Mouse (Mus musculus): ENCODE measurements around the gene Bub3. TPM values are rescaled to one million over a fixed set of nuclear protein-coding genes. Genes with fewer than 3 reads are reported as not detected.

The Bub3 gene
- polyA plus RNA-seq, 1 experiment, result 51.3 TPM

- TF ChIP-seq CTCF (IDR thresholded peaks at IDR 0.05; ENCODE audit: extremely low read depth, insufficient read depth, insufficient read length, insufficient replicate concordance), result no peak
- no peak for TF ChIP-seq POLR2A (IDR thresholded peaks at IDR 0.05; ENCODE audit: low read depth, low read length)
- Histone ChIP-seq H3K27me3 (ENCODE audit: control insufficient read depth, insufficient read depth, low read length) (no peaks in the 10 kb centered on the region), H3K4me1 (ENCODE audit: control insufficient read depth, insufficient read depth, insufficient read length) (no peaks in the 10 kb centered on the region), H3K4me3 (ENCODE audit: extremely low read depth, insufficient read depth, insufficient read length) (no peak overlapping the region), H3K27ac (ENCODE audit: insufficient read depth, low read length) (no peak overlapping the region), H3K36me3 (ENCODE audit: control insufficient read depth, insufficient read depth, low read length) (no peaks in the 10 kb centered on the region)
- no peak for DNase-seq (ENCODE audit: low read depth in 1 of 2, low spot score in 2 of 2)
- 33% methylated on average over 12 of the region's 12 CpGs for WGBS
These were observed 37.9 kb downstream of the Bub3 start for GRCm38 (mm10) chr7:131597779-131598482.

- Histone ChIP-seq H3K36me3 (ENCODE audit: control insufficient read depth, insufficient read depth, low read length) (no peaks in the 10 kb centered on the region), H3K27ac (ENCODE audit: insufficient read depth, low read length) (no peak overlapping the region), H3K4me1 (ENCODE audit: control insufficient read depth, insufficient read depth, insufficient read length) (no peaks in the 10 kb centered on the region), H3K27me3 (ENCODE audit: control insufficient read depth, insufficient read depth, low read length) (no peaks in the 10 kb centered on the region), H3K4me3 (ENCODE audit: extremely low read depth, insufficient read depth, insufficient read length) (no peak overlapping the region)
- no peak for TF ChIP-seq CTCF (IDR thresholded peaks at IDR 0.05; ENCODE audit: extremely low read depth, insufficient read depth, insufficient read length, insufficient replicate concordance)
- no peak for TF ChIP-seq POLR2A (IDR thresholded peaks at IDR 0.05; ENCODE audit: low read depth, low read length)
- 3% methylated on average over 5 of the region's 5 CpGs for WGBS
- DNase-seq (ENCODE audit: low read depth in 1 of 2, low spot score in 2 of 2), result no peak
These were observed 38.4 kb downstream of the Bub3 start for GRCm38 (mm10) chr7:131598483-131598824.

GRCm38 (mm10) chr7:131602106-131602505 is 42.1 kb downstream of the Bub3 start:
- Histone ChIP-seq H3K4me1 (ENCODE audit: control insufficient read depth, insufficient read depth, insufficient read length) (no peaks in the 10 kb centered on the region), H3K27ac (ENCODE audit: insufficient read depth, low read length) (no peak overlapping the region), H3K36me3 (ENCODE audit: control insufficient read depth, insufficient read depth, low read length) (no peaks in the 10 kb centered on the region), H3K27me3 (ENCODE audit: control insufficient read depth, insufficient read depth, low read length) (no peaks in the 10 kb centered on the region), H3K4me3 (ENCODE audit: extremely low read depth, insufficient read depth, insufficient read length) (no peak overlapping the region)
- DNase-seq (ENCODE audit: low read depth in 1 of 2, low spot score in 2 of 2), result no peak
- WGBS, result 82% methylated on average over 7 of the region's 7 CpGs
- TF ChIP-seq POLR2A (IDR thresholded peaks at IDR 0.05; ENCODE audit: low read depth, low read length), result no peak
- TF ChIP-seq CTCF (IDR thresholded peaks at IDR 0.05; ENCODE audit: extremely low read depth, insufficient read depth, insufficient read length, insufficient replicate concordance), result no peak

- Histone ChIP-seq H3K36me3 (ENCODE audit: control insufficient read depth, insufficient read depth, low read length) (no peaks in the 10 kb centered on the region), H3K4me1 (ENCODE audit: control insufficient read depth, insufficient read depth, insufficient read length) (no peaks in the 10 kb centered on the region), H3K27me3 (ENCODE audit: control insufficient read depth, insufficient read depth, low read length) (no peaks in the 10 kb centered on the region), H3K4me3 (ENCODE audit: extremely low read depth, insufficient read depth, insufficient read length) (no peak overlapping the region), H3K27ac (ENCODE audit: insufficient read depth, low read length) (no peak overlapping the region)
- WGBS, result 31% methylated on average over 6 of the region's 11 CpGs
- no peak for DNase-seq (ENCODE audit: low read depth in 1 of 2, low spot score in 2 of 2)
- TF ChIP-seq CTCF (IDR thresholded peaks at IDR 0.05; ENCODE audit: extremely low read depth, insufficient read depth, insufficient read length, insufficient replicate concordance) (no peak), POLR2A (IDR thresholded peaks at IDR 0.05; ENCODE audit: low read depth, low read length) (no peak)
These were observed 43.2 kb downstream of the Bub3 start for GRCm38 (mm10) chr7:131603186-131603585.

- Histone ChIP-seq H3K4me3 (ENCODE audit: extremely low read depth, insufficient read depth, insufficient read length) (no peak overlapping the region), H3K27me3 (ENCODE audit: control insufficient read depth, insufficient read depth, low read length) (no peaks in the 10 kb centered on the region), H3K4me1 (ENCODE audit: control insufficient read depth, insufficient read depth, insufficient read length) (no peaks in the 10 kb centered on the region), H3K36me3 (ENCODE audit: control insufficient read depth, insufficient read depth, low read length) (no peaks in the 10 kb centered on the region), H3K27ac (ENCODE audit: insufficient read depth, low read length) (no peak overlapping the region)
- WGBS, result 86% methylated on average over 10 of the region's 10 CpGs
- TF ChIP-seq POLR2A (IDR thresholded peaks at IDR 0.05; ENCODE audit: low read depth, low read length) (no peak), CTCF (IDR thresholded peaks at IDR 0.05; ENCODE audit: extremely low read depth, insufficient read depth, insufficient read length, insufficient replicate concordance) (no peak)
- no peak for DNase-seq (ENCODE audit: low read depth in 1 of 2, low spot score in 2 of 2)
These were observed 44.9 kb downstream of the Bub3 start for GRCm38 (mm10) chr7:131604946-131605345.

GRCm38 (mm10) chr7:131605481-131605880 is 45.5 kb downstream of the Bub3 start:
- Histone ChIP-seq H3K4me3 (ENCODE audit: extremely low read depth, insufficient read depth, insufficient read length) (no peak overlapping the region), H3K4me1 (ENCODE audit: control insufficient read depth, insufficient read depth, insufficient read length) (no peaks in the 10 kb centered on the region), H3K36me3 (ENCODE audit: control insufficient read depth, insufficient read depth, low read length) (no peaks in the 10 kb centered on the region), H3K27ac (ENCODE audit: insufficient read depth, low read length) (no peak overlapping the region), H3K27me3 (ENCODE audit: control insufficient read depth, insufficient read depth, low read length) (no peaks in the 10 kb centered on the region)
- WGBS, result 62% methylated on average over 4 of the region's 4 CpGs
- TF ChIP-seq CTCF (IDR thresholded peaks at IDR 0.05; ENCODE audit: extremely low read depth, insufficient read depth, insufficient read length, insufficient replicate concordance) (no peak), POLR2A (IDR thresholded peaks at IDR 0.05; ENCODE audit: low read depth, low read length) (no peak)
- DNase-seq (ENCODE audit: low read depth in 1 of 2, low spot score in 2 of 2), result no peak

- 80% methylated on average over 6 of the region's 6 CpGs for WGBS
- H3K4me1 ChIP-seq (ENCODE audit: control insufficient read depth, insufficient read depth, insufficient read length), result no peaks in the 10 kb centered on the region
- no peak for TF ChIP-seq POLR2A (IDR thresholded peaks at IDR 0.05; ENCODE audit: low read depth, low read length)
- no peak for TF ChIP-seq CTCF (IDR thresholded peaks at IDR 0.05; ENCODE audit: extremely low read depth, insufficient read depth, insufficient read length, insufficient replicate concordance)
- H3K4me3 ChIP-seq (ENCODE audit: extremely low read depth, insufficient read depth, insufficient read length), result no peak overlapping the region
- DNase-seq (ENCODE audit: low read depth in 1 of 2, low spot score in 2 of 2), result no peak
- no peaks in the 10 kb centered on the region for H3K27me3 ChIP-seq (ENCODE audit: control insufficient read depth, insufficient read depth, low read length)
- H3K36me3 ChIP-seq (ENCODE audit: control insufficient read depth, insufficient read depth, low read length), result no peaks in the 10 kb centered on the region
- no peak overlapping the region for H3K27ac ChIP-seq (ENCODE audit: insufficient read depth, low read length)
These were observed 48.0 kb downstream of the Bub3 start for GRCm38 (mm10) chr7:131608049-131608448.
